ENCODE assay signal across 10 mouse cellular contexts in genomic region chr5:64478599-64479214, GRCm38 (mm10).
DNase-seq lines count a peak whose midpoint lies in the region; ATAC-seq and TF ChIP-seq lines count a peak whose summit lies in the region.
"Had no signal": no experiment of that assay in that cellular context is flagged by ENCODE, and none has a peak within 500 bp of the region (broad histone marks: within the 10 kb centered on the region; RNA-seq: fewer than 3 reads in every experiment).

No protein-coding gene starts in this region.

- ATAC-seq in embryonic facial prominence, embryonic 14.5 days (ENCODE audit: low read depth) = no peak
- ATAC-seq in forebrain, embryonic 15.5 days (replicated peaks) = no peak
- no peak for ATAC-seq in midbrain, embryonic 16.5 days
- ATAC-seq: liver, embryonic 12.5 days had no signal

- H3K4me3 ChIP-seq in embryonic facial prominence, embryonic 14.5 days (ENCODE audit: low read depth, low read length) = no peak overlapping the region
- no peak overlapping the region for H3K4me3 ChIP-seq in embryonic facial prominence, embryonic 10.5 days
- H3K4me3 ChIP-seq in layer of hippocampus, adult 2 months = peak overlapping the region; percentile 32
- 0 out of 2 replicates have a peak overlapping the region, but pooled peaks have one; percentile 2 for H3K4me3 ChIP-seq in E14TG2a.4 (replicated peaks; ENCODE audit: low read length)
- H3K4me3 ChIP-seq in forebrain, embryonic 15.5 days = no peak overlapping the region
- H3K4me3 ChIP-seq in midbrain, embryonic 16.5 days (ENCODE audit: low read depth, low read length) = no peak overlapping the region
- H3K4me3 ChIP-seq: liver, embryonic 12.5 days had no signal

- no peak overlapping the region for H3K27ac ChIP-seq in embryonic facial prominence, embryonic 14.5 days (replicated peaks; ENCODE audit: low read depth, low read length)
- H3K27ac ChIP-seq in embryonic facial prominence, embryonic 10.5 days (replicated peaks) = no peak overlapping the region
- H3K27ac ChIP-seq in layer of hippocampus, adult 2 months = peak overlapping the region; percentile 70; the same call in 1 of the 2 replicates
- H3K27ac ChIP-seq in forebrain, embryonic 15.5 days (replicated peaks) = peak overlapping the region; percentile 49
- no peak overlapping the region for H3K27ac ChIP-seq in midbrain, embryonic 16.5 days (ENCODE audit: low read length)
- H3K27ac ChIP-seq: liver, embryonic 12.5 days had no signal

- peak; percentile 6 for DNase-seq in embryonic facial prominence, embryonic 14.5 days (ENCODE audit: low spot score)
- DNase-seq in embryonic facial prominence, embryonic 10.5 days (ENCODE audit: low spot score) = no peak
- DNase-seq in layer of hippocampus, adult 2 months (ENCODE audit: low spot score in 2 of 2) = no peak
- DNase-seq in layer of hippocampus, adult 9-10 months (ENCODE audit: low spot score) = no peak
- DNase-seq in adrenal gland, adult 18-20 months (ENCODE audit: low spot score in 2 of 2) = no peak
- DNase-seq: layer of hippocampus, adult 9-11 months had no signal

- no peak overlapping the region for H3K9ac ChIP-seq in embryonic facial prominence, embryonic 14.5 days (ENCODE audit: low read depth, low read length)
- H3K9ac ChIP-seq in forebrain, embryonic 15.5 days (replicated peaks) = no peak overlapping the region
- no peak overlapping the region for H3K9ac ChIP-seq in midbrain, embryonic 16.5 days (ENCODE audit: low read depth, low read length)
- H3K9ac ChIP-seq: liver, embryonic 12.5 days had no signal

- no peaks in the 10 kb centered on the region for H3K27me3 ChIP-seq in embryonic facial prominence, embryonic 14.5 days (replicated peaks; ENCODE audit: control insufficient read depth, insufficient read depth, low read length)
- H3K27me3 ChIP-seq in embryonic facial prominence, embryonic 10.5 days (replicated peaks; ENCODE audit: low read depth, poor library complexity, severe bottlenecking) = no peaks in the 10 kb centered on the region
- H3K27me3 ChIP-seq in E14TG2a.4 (ENCODE audit: insufficient read depth, low read length) = no peaks in the 10 kb centered on the region
- H3K27me3 ChIP-seq in forebrain, embryonic 15.5 days = no peaks in the 10 kb centered on the region
- no peaks in the 10 kb centered on the region for H3K27me3 ChIP-seq in midbrain, embryonic 16.5 days (ENCODE audit: control insufficient read depth, insufficient read depth, low read depth, low read length)
- H3K27me3 ChIP-seq: liver, embryonic 12.5 days had no signal

- no peaks in the 10 kb centered on the region for H3K4me1 ChIP-seq in embryonic facial prominence, embryonic 14.5 days (ENCODE audit: control insufficient read depth, insufficient read depth, low read length)
- H3K4me1 ChIP-seq in embryonic facial prominence, embryonic 10.5 days = peaks cover 14% of the 10 kb centered on the region
- peaks cover 23% of the 10 kb centered on the region for H3K4me1 ChIP-seq in E14TG2a.4 (replicated peaks; ENCODE audit: low read depth, low read length)
- H3K4me1 ChIP-seq in forebrain, embryonic 15.5 days = peaks cover 22% of the 10 kb centered on the region
- H3K4me1 ChIP-seq in midbrain, embryonic 16.5 days (ENCODE audit: control insufficient read depth, insufficient read depth, low read length) = peaks cover 4% of the 10 kb centered on the region; the same call in 1 of the 2 replicates
- H3K4me1 ChIP-seq: liver, embryonic 12.5 days had no signal

- TF ChIP-seq CTCF in layer of hippocampus, adult 2 months (conservative IDR thresholded peaks at IDR 0.05) = peak; percentile 47
- TF ChIP-seq CTCF in E14TG2a.4 (conservative IDR thresholded peaks at IDR 0.05; ENCODE audit: low read length) = no peak

- no peaks in the 10 kb centered on the region for H3K36me3 ChIP-seq in embryonic facial prominence, embryonic 14.5 days (ENCODE audit: control insufficient read depth, insufficient read depth, low read length)
- no peaks in the 10 kb centered on the region for H3K36me3 ChIP-seq in embryonic facial prominence, embryonic 10.5 days (replicated peaks)
- no peaks in the 10 kb centered on the region for H3K36me3 ChIP-seq in E14TG2a.4 (ENCODE audit: insufficient read depth, low read length)
- H3K36me3 ChIP-seq in forebrain, embryonic 15.5 days = no peaks in the 10 kb centered on the region
- no peaks in the 10 kb centered on the region for H3K36me3 ChIP-seq in midbrain, embryonic 16.5 days (ENCODE audit: control insufficient read depth, insufficient read depth, low read length)
- H3K36me3 ChIP-seq: liver, embryonic 12.5 days had no signal

- WGBS in embryonic facial prominence, embryonic 14.5 days = 62% methylated on average over 10 of the region's 10 CpGs
- WGBS in embryonic facial prominence, embryonic 10.5 days = 80% methylated on average over 10 of the region's 10 CpGs
- WGBS in forebrain, embryonic 15.5 days = 38% methylated on average over 10 of the region's 10 CpGs
- 79% methylated on average over 10 of the region's 10 CpGs for WGBS in midbrain, embryonic 16.5 days

- no peak overlapping the region for H3K4me2 ChIP-seq in embryonic facial prominence, embryonic 14.5 days (ENCODE audit: low read depth, low read length)
- peak overlapping the region; percentile 8 for H3K4me2 ChIP-seq in forebrain, embryonic 15.5 days (replicated peaks)
- H3K4me2 ChIP-seq in midbrain, embryonic 16.5 days (ENCODE audit: low read length) = no peak overlapping the region
- H3K4me2 ChIP-seq: liver, embryonic 12.5 days had no signal

- no peaks in the 10 kb centered on the region for H3K9me3 ChIP-seq in embryonic facial prominence, embryonic 14.5 days (ENCODE audit: control insufficient read depth, low read length)
- H3K9me3 ChIP-seq in embryonic facial prominence, embryonic 10.5 days = no peaks in the 10 kb centered on the region
- H3K9me3 ChIP-seq in E14TG2a.4 (ENCODE audit: low read length) = peaks cover 6% of the 10 kb centered on the region; the same call in 1 of the 2 replicates
- H3K9me3 ChIP-seq in forebrain, embryonic 15.5 days = no peaks in the 10 kb centered on the region
- H3K9me3 ChIP-seq in midbrain, embryonic 16.5 days (replicated peaks; ENCODE audit: control insufficient read depth, low read length, poor library complexity, severe bottlenecking) = no peaks in the 10 kb centered on the region
- H3K9me3 ChIP-seq: liver, embryonic 12.5 days had no signal

Comparison
In these comparisons a context has a peak if more than half of its experiments do, and no peak if none do; other contexts are left out.
1. H3K27ac ChIP-seq: peak in layer of hippocampus, adult 2 months (single experiment) and forebrain, embryonic 15.5 days (single experiment); none in embryonic facial prominence, embryonic 14.5 days (single experiment), embryonic facial prominence, embryonic 10.5 days (single experiment) and midbrain, embryonic 16.5 days (single experiment).
2. H3K4me3 ChIP-seq: peak in layer of hippocampus, adult 2 months (single experiment) and E14TG2a.4 (single experiment); none in embryonic facial prominence, embryonic 14.5 days (single experiment), embryonic facial prominence, embryonic 10.5 days (single experiment), forebrain, embryonic 15.5 days (single experiment) and midbrain, embryonic 16.5 days (single experiment).